Mouse (Mus musculus) granulocyte monocyte progenitor cell, adult 5-6 weeks (primary cell): Measurements from ENCODE around the gene Riok1. TPM values are rescaled to one million over a fixed set of nuclear protein-coding genes. Genes with fewer than 3 reads are reported as not detected.

ENCODE experiments used
- total RNA-seq, 2 experiments: library from RNA; stranded (forward) in 1 of 2; stranded (reverse) in 1 of 2; fragments of 200-712, 200-1000 nt in 1 of 2; fragments of >200 nt in 1 of 2; fragmentation: Nextera tagmentation in 1 of 2; gene quantifications; 2 replicates each; pipeline ENCODE4 v1.2.3; 2014 to 2017

Riok1 gene
- total RNA-seq, 2 experiments from 2014 or later = 43.2 to 88.8 TPM

Other genes with a start within 250 kb of the Riok1 start
- gene Ssr1, start 42.8 kb upstream of the Riok1 start, total RNA-seq (2014; fragmentation: Nextera tagmentation) = 144 and 158 TPM in 2 replicates
- gene Ssr1, start 42.8 kb upstream of the Riok1 start, total RNA-seq (2017) = 263 and 333 TPM in 2 replicates
- 0.62 and 3.0 TPM in 2 replicates for gene Cage1, start 74 bp downstream of the Riok1 start, total RNA-seq (2014; fragmentation: Nextera tagmentation)
- gene Cage1, start 74 bp downstream of the Riok1 start, total RNA-seq (2017) = 0.98 and 2.2 TPM in 2 replicates
- gene Dsp, start 114.3 kb downstream of the Riok1 start, total RNA-seq (2014; fragmentation: Nextera tagmentation) = 0.95 and 3.2 TPM in 2 replicates
- gene Dsp, start 114.3 kb downstream of the Riok1 start, total RNA-seq (2017) = 0.57 and 0.95 TPM in 2 replicates
- gene Snrnp48, start 167.9 kb downstream of the Riok1 start, total RNA-seq (2014; fragmentation: Nextera tagmentation) = 49.3 and 63.7 TPM in 2 replicates
- 94.5 and 134 TPM in 2 replicates for gene Snrnp48, start 167.9 kb downstream of the Riok1 start, total RNA-seq (2017)